Mouse (Mus musculus) urinary bladder, postnatal 36 days (tissue): Measurements from ENCODE around the gene Carns1.
"Not testable (repeated sequence)": the region's sequence is repeated elsewhere in the genome, so short reads cannot be mapped to it uniquely, and the experiment has no call there.

ENCODE experiments used
- DNase-seq, 2 experiments: peaks; one replicate each; pipeline ENCODE4 v3.0.0; 2022; ENCODE audit warnings: low spot score in 2 of 2, mixed read lengths in 1 of 2

The Carns1 gene

DNA sequence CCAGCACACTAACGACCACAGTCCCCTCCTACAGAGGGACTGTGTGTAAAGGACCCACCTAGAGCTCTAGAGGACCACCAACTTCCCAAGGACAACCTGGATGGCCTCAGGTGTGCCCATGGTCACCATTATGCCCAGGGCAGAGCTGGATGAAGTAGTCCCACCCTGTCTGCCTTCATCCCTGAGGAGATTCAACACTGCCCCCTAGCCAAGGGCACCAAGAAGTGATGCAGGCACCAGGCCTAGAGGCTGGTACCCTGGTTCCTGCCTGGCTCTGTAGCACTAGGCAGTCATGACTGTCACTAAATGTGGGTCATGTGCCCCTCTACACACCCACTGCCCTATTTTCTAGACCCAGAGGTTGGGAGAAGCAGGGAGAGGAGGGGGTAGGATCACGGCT lies 43.5 kb downstream of the Carns1 start:
- DNase-seq, result no peak

DNA sequence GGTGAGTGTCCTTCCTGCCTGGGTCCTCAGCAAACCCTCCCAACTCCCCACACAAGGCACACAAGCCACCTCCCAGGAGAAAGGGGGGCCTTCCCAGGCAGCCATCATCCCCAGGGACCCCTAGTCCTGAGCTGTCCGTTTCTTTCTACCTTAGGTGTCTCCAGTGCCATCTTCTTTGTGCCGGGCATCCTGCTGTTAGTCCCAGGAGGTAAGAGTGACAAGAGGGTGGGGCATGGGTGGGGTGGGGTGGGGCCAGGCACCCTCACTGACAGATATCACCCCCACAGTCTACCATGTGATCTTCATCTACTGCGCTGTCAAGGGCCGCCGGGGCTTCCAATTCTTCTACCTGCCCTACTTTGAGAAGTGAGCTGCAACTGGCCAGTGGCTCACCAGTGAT lies 44.2 kb downstream of the Carns1 start:
- DNase-seq, result no peak

GRCm38 (mm10) chr19:4130106-4130505 lies 45.2 kb downstream of the Carns1 start:
- DNase-seq, result no peak

GRCm38 (mm10) chr19:4129462-4129861 lies 45.8 kb downstream of the Carns1 start:
- DNase-seq, result no peak

DNA sequence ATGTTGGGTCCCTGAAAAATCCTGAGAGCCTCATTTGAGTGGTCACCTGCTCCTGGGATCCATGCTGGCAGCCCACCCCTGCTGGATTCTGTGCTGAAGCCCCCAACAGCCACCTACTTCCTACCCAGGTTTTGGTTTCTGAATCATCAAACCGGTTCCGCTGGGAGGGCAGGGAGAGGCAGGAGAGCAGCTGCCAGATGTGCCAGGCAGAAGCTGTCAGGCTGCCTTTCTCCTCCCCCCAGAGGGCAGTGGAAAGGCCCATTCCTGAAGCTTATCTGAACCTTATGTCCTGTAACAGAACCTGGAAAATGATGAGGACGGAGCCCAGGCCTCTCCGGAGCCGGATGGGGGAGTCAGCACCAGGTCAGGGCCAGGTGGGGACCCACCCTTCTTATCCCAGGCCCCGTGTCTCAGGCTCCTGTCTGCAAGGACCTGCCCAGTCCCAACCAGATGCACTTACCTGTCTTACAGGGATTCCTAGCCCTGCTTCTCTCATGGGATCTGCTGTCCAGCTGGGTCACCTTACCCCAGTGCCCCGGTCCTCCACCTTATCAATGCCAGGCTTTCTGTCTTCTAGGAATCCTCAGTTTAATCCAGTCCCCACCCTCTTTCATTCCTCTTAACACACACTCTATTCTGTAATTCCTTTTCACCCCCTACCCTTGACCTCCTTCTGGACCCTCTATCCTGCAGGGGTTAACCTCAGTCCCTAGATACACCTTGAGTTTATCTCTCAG lies 48.4 kb downstream of the Carns1 start:
- DNase-seq, result peak; percentile 62 to 65

DNA sequence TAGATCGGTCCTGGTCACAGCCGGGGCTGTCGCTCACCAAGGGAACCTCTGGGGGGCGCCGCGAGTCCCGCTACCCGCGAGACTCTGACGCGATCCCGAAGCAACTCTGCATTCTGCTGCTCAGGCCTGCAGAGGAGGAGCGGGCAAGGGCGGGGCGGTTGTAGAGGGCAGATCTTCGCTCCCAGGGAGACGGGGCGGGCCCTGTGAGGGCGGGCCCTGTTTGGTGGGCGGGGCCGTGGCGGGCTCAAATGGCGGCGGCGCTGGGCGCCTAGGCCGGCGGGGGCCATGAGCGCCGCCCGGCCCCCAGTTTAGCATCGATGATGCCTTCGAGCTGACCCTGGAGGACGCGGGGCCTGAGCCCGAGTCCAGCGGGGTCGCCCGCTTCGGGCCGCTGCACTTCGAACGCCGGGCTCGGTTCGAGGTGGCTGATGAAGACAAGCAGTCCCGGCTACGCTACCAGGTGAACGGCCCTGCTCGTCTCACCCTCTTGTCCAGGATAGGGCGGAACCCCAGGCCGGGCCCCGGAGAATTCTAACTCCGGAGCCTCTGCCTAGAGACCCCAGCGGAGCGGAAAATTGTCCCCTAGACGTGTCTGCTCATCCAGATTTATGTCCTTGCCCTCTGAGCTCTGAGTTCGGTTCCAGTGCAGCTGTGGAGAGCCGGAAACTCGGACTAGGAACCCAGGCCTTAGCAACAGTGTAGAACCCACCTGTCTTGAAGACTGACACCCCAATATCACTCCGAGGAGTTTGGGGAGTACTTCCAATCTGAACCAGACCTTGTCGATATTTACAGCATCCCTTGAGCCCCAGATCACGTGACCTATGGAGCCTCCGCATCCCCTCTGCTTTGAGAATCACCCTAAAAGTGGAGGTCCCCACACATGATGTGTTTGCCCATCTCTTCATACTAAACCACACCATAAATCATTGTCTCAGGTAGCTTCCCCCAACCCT lies 49.3 kb downstream of the Carns1 start, which contains the start of gene Aip:
TSS of gene Aip (minus strand) at position 118 of the 956 bp plus-strand sequence.
- DNase-seq, result peak; percentile 96 to 99

- DNase-seq, result not testable (repeated sequence)
Measured at GRCm38 (mm10) chr19:4125268-4125667, 50.0 kb downstream of the Carns1 start.

- no peak for DNase-seq
Measured at GRCm38 (mm10) chr19:4124432-4124831, 50.8 kb downstream of the Carns1 start.

DNA sequence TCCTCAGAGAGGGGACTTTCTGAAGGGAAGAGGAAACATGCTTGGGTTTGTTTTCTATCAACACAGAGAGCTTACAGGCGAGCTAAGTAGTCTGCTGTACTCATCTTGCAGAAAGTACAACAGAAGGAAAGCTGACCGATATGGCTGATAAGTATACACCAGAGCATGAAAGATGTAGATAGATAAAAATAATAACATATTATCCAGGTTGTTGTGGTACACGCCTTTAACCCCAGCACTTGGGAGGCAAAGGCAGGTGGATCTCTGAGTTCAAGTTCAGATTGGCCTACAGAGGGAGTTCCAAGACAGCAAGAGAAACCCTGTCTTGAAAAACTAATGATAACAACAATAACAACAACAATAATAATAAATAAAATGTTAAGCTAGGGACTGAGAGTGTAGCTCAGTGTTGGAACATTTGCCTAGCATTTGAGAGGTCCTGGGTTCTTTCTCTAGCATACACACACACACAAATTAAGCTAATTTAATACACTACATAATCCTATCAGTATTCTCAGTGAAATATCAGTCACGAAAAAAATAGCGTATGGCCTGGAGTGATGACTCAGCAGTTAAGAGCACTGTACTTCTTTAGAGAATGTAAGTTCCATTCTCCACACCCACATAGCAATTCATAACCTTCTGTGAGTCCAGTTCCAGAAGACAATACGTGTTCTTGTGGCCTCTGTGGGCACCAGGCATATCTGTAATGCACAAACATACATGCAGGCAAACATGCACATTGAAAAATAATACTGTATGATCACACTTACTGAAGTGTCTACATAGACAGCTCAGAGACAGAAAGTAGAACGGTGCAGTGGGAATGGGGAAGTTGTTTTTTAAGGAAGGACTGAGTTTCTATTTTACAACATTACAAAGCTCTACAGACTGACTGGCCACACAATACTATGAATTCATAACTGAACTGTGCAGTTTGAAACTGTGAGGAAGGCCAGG lies 52.6 kb downstream of the Carns1 start:
- DNase-seq, result no peak

DNA sequence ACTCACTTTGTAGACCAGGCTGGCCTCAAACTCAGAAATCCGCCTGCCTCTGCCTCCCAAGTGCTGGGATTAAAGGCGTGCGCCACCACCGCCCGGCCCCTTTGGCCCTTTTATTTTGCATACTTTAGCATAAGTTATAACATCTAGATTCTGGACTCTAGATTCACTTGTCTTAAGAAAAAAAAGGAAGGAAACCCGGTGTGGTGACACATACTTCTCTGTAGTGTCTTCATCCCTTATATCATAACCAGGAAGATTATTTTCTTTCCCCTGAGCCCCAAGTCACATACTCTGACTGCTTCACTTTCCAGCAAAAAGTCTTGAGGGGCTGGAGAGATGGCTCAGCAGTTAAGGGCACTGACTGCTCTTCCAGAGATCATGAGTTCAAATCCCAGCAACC lies 53.4 kb downstream of the Carns1 start:
- DNase-seq, result not testable (repeated sequence)

GRCm38 (mm10) chr19:4121097-4121805 lies 54.0 kb downstream of the Carns1 start:
- DNase-seq, result peak; percentile 98 to 99

DNA sequence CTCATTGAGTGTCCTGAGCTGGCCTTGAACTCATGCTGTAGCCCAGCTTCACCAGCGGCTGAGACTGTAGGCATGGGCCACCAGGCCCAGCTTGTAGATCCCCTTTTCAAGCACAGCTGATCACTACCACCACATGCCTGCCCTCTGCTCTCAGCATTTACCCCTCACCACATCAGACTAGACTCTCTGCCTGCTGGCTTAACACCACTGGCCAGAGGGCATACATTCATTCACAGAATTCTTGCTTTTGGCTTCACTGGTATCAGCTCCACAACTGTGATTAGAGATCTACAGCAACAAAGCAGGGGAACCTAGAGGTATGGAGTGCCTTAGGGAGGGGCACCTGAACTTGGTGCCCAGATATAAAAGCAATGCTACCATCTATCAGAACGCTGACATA lies 54.8 kb downstream of the Carns1 start:
- DNase-seq, result no peak

DNA sequence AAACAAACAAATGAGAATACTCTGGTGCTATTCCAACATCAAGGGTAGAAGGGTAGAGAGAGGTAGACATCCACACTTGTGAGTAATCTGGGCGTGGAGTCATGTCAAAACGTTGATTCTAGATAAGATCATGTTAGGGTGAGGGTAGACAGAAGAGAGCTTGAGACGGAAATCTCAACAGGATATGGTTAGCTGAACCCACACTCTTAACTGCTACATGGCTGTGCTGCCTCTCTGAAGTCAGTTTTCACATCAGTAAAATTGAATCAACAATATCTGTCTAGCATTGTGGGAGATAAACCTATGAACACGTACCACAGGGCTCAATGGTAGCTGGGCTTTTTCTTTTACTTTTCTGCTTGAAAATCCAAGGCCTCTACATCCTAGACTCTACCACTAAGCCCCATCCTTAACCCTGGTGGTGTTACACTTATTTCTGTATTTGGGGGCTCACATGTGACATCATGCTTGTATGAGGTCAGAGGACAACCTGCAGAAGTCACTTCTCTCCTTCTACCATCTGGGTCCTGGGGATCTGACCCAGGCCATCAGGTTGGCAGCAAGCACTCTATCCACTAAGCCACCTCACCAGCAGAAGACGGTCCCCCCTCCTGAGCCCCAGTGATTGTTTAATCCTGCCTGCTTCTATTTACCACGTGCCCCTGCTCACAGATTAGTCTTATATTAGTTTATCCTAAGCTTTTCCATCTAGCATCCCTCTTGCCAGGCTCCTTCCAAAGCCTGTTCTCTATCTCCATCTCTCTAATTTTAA lies 55.4 kb downstream of the Carns1 start:
- DNase-seq, result no peak

DNA sequence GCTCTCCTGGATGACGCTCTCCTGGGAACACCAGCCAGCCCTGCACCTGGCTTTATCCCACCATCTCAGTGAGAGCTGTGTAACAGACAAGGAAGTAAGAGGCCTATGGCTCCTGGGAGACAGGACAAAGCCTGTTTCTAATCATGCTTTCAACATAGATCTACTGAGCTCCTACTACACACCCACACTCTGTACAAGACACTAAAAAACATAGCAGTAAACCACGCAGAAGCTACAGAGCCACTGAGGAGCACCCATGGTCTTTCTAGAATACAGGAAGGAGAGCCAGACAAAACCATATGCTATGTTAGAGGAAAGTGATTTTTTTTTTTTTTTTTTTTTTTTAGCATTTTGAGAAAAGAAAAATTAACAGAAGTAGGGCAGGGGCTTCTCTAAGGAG lies 56.9 kb downstream of the Carns1 start:
- no peak for DNase-seq

GRCm38 (mm10) chr19:4117006-4117405 lies 58.3 kb downstream of the Carns1 start:
- DNase-seq, result no peak

GRCm38 (mm10) chr19:4115816-4116215 lies 59.5 kb downstream of the Carns1 start:
- DNase-seq, result no peak

- no peak for DNase-seq
Measured at GRCm38 (mm10) chr19:4115144-4115543, 60.1 kb downstream of the Carns1 start.

GRCm38 (mm10) chr19:4114551-4114950 lies 60.7 kb downstream of the Carns1 start:
- DNase-seq, result no peak
